Mouse (Mus musculus) CH12.LX (cell line): ENCODE results near the gene Tigar. TPM values are rescaled to one million over a fixed set of nuclear protein-coding genes. Genes with fewer than 3 reads are reported as not detected.

Experiments used
- DNase-seq: peaks from one replicate; pipeline ENCODE4 v3.0.0-alpha.2; 2013; ENCODE audit errors: extremely low read depth
- H3K27ac ChIP-seq: 2 replicates; pipeline ENCODE4 v1.5.1; 2012; ENCODE audit warnings: low read depth, mild to moderate bottlenecking, control low read depth, moderate library complexity; ENCODE audit not compliant: insufficient read depth
- H3K27me3 ChIP-seq: replicated peaks from 2 replicates; pipeline ENCODE3; 2012; ENCODE audit warnings: inconsistent platforms
- H3K36me3 ChIP-seq, 2 experiments: replicated peaks in 1 of 2; 2 replicates each; pipeline versions ENCODE3 to v1.6.1; 2012; ENCODE audit warnings: inconsistent platforms in 1 of 2, low read length in 1 of 2, mild to moderate bottlenecking in 1 of 2, mixed read lengths in 1 of 2, moderate library complexity in 1 of 2; ENCODE audit not compliant: control insufficient read depth in 1 of 2, insufficient read depth in 1 of 2
- H3K4me1 ChIP-seq, 2 experiments: 2 replicates each; pipeline ENCODE4 v1.6.1; 2012; ENCODE audit warnings: inconsistent platforms in 1 of 2, moderate library complexity in 1 of 2; ENCODE audit not compliant: insufficient read depth in 2 of 2, control insufficient read depth in 1 of 2
- H3K4me2 ChIP-seq: 2 replicates; pipeline ENCODE4 v1.6.1; 2012; ENCODE audit warnings: low read depth, mild to moderate bottlenecking, control low read depth; ENCODE audit not compliant: poor library complexity, insufficient read depth, severe bottlenecking
- H3K4me3 ChIP-seq, 3 experiments: fragments of 150-350 bp in 1 of 3; sonication (generic) in 1 of 3; replicated peaks in 1 of 3; 2 replicates each; pipeline versions ENCODE3 to v1.5.1; 2011 to 2012; ENCODE audit warnings: low read depth in 2 of 3, low read length in 2 of 3, mild to moderate bottlenecking in 2 of 3, moderate library complexity in 2 of 3, control low read depth in 1 of 3, improper control_type of control experiment in 1 of 3, inconsistent platforms in 1 of 3, mixed read lengths in 1 of 3; ENCODE audit not compliant: poor library complexity in 1 of 3
- H3K79me2 ChIP-seq: replicated peaks from 2 replicates; pipeline ENCODE4 v1.6.1; 2012; ENCODE audit warnings: mild to moderate bottlenecking, moderate library complexity; ENCODE audit not compliant: control insufficient read depth, poor library complexity, insufficient read depth, severe bottlenecking; ENCODE audit errors: extremely low read depth
- H3K9ac ChIP-seq: 2 replicates; pipeline ENCODE4 v1.6.1; 2012; ENCODE audit warnings: low read depth, mild to moderate bottlenecking, control low read depth, moderate library complexity; ENCODE audit not compliant: insufficient read depth
- H3K9me3 ChIP-seq: replicated peaks from 2 replicates; pipeline ENCODE3; 2012; ENCODE audit warnings: low read length, inconsistent platforms, mixed read lengths
- CTCF ChIP-seq, 2 experiments: IDR thresholded peaks in 1 of 2; conservative IDR thresholded peaks in 1 of 2; 2 replicates each; pipeline ENCODE4 v1.5.1; 2011 to 2012; ENCODE audit warnings: low read depth in 2 of 2, low read length in 2 of 2, improper control_type of control experiment in 1 of 2, inconsistent platforms in 1 of 2, mild to moderate bottlenecking in 1 of 2, moderate library complexity in 1 of 2
- E2F4 ChIP-seq: IDR thresholded peaks from 2 replicates; pipeline ENCODE4 v1.6.1; 2011; ENCODE audit warnings: low read depth, low read length, improper control_type of control experiment; ENCODE audit not compliant: insufficient replicate concordance
- ELF1 ChIP-seq: IDR thresholded peaks from 2 replicates; pipeline ENCODE4 v1.6.1; 2014; ENCODE audit warnings: low read depth, mild to moderate bottlenecking, inconsistent platforms, low read length, improper control_type of control experiment
- EP300 ChIP-seq: IDR thresholded peaks from 2 replicates; pipeline ENCODE4 v1.6.1; 2011; ENCODE audit warnings: low read length, improper control_type of control experiment
- IRF4 ChIP-seq: IDR thresholded peaks from 2 replicates; pipeline ENCODE4 v1.6.1; 2014; ENCODE audit warnings: low read depth, mild to moderate bottlenecking, inconsistent platforms, low read length, improper control_type of control experiment
- MAX ChIP-seq: IDR thresholded peaks from 2 replicates; pipeline ENCODE4 v1.6.1; 2011; ENCODE audit warnings: low read length, improper control_type of control experiment
- MAZ ChIP-seq: IDR thresholded peaks from 2 replicates; pipeline ENCODE4 v1.6.1; 2012; ENCODE audit warnings: low read depth, mild to moderate bottlenecking, inconsistent platforms, low read length, improper control_type of control experiment, moderate library complexity
- MEF2A ChIP-seq: IDR thresholded peaks from 2 replicates; pipeline ENCODE4 v1.6.1; 2014; ENCODE audit warnings: low read depth, mild to moderate bottlenecking, inconsistent platforms, low read length, improper control_type of control experiment, borderline replicate concordance
- NELFE ChIP-seq: IDR thresholded peaks from 2 replicates; pipeline ENCODE4 v1.6.1; 2011; ENCODE audit warnings: low read depth, low read length, improper control_type of control experiment
- POLR2A ChIP-seq: IDR thresholded peaks from 2 replicates; pipeline ENCODE4 v1.6.1; 2011; ENCODE audit warnings: low read depth, mild to moderate bottlenecking, improper control_type of control experiment, low read length
- POLR2AphosphoS2 ChIP-seq: IDR thresholded peaks from 2 replicates; pipeline ENCODE4 v1.6.1; 2011; ENCODE audit warnings: low read depth, low read length, improper control_type of control experiment
- RAD21 ChIP-seq: IDR thresholded peaks from 2 replicates; pipeline ENCODE4 v1.6.1; 2011; ENCODE audit warnings: low read depth, mild to moderate bottlenecking, low read length, improper control_type of control experiment, moderate library complexity
- SMC3 ChIP-seq: IDR thresholded peaks from 2 replicates; pipeline ENCODE4 v1.6.1; 2011; ENCODE audit warnings: low read depth, low read length, improper control_type of control experiment
- TBP ChIP-seq: conservative IDR thresholded peaks from 2 replicates; pipeline ENCODE4 v1.6.1; 2011; ENCODE audit warnings: low read depth, low read length, improper control_type of control experiment
- ZC3H11A ChIP-seq: IDR thresholded peaks from 2 replicates; pipeline ENCODE4 v1.6.1; 2012; ENCODE audit warnings: low read depth, mild to moderate bottlenecking, inconsistent platforms, low read length, improper control_type of control experiment
- dilution Hi-C: fragments of 300-500 bp; cut with MboI; formaldehyde crosslinking; loops from 2 replicates; pipeline ENCODE4 v1.14.3; 2020; ENCODE audit warnings: low sequenced_read_pairs; ENCODE audit not compliant: extremely low pct_unique_long_range_greater_than_20kb, extremely low pct_ligation_motif_present
- in situ Hi-C: fragments of 300-500 bp; cut with MboI; formaldehyde crosslinking; loops from 3 replicates; pipeline ENCODE4 v1.14.3; 2019; ENCODE audit warnings: low sequenced_read_pairs, low pct_ligation_motif_present, low pct_unique_long_range_greater_than_20kb, mixed read lengths
- polyA plus RNA-seq: library from polyadenylated mRNA; unstranded; fragments of >175 nt; gene quantifications from 2 replicates; pipeline ENCODE4 v1.2.1, GENCODE M21; 2012; ENCODE audit warnings: low read depth; ENCODE audit not compliant: insufficient read length
- total RNA-seq, 2 experiments: library from RNA; depleted of rRNA; stranded (reverse); fragments of 300-350 nt in 1 of 2; fragments of >200 nt in 1 of 2; gene quantifications; 2 replicates each; pipeline ENCODE4 v1.2.3; 2012 to 2014

Gene Tigar
- total and polyA plus RNA-seq, 3 experiments = 8.9 to 20.8 (median 11.5) TPM

- peak; percentile 24; the same call in 1 of the 2 replicates for TF ChIP-seq POLR2A
- no peak for TF ChIP-seq ELF1
- Histone ChIP-seq H3K79me2 (peaks cover 6% of the 10 kb centered on the region; the same call in 1 of the 2 replicates), H3K27me3 (no peaks in the 10 kb centered on the region), H3K4me3 (no peak overlapping the region), H3K4me1 (peaks cover 16 to 61% of the 10 kb centered on the region in 2 experiments), H3K9ac (no peak overlapping the region), H3K4me2 (no peak overlapping the region), H3K27ac (peak overlapping the region; percentile 47), H3K9me3 (no peaks in the 10 kb centered on the region), H3K36me3 (peaks cover 84 to 96% of the 10 kb centered on the region in 2 experiments)
- DNase-seq = no peak
- in situ Hi-C loops = loop anchor here (10.0 kb wide), 1 partner anchor 312 kb away; no protein-coding TSS in a partner anchor
- dilution Hi-C loops = no loop called here
Measured at GRCm38 (mm10) chr6:127143124-127143520, 33.8 kb upstream of the Tigar start.

- peak overlapping the region; percentile 32; the same call in 1 of the 2 replicates for H3K4me2 ChIP-seq
- no peaks in the 10 kb centered on the region for H3K27me3 ChIP-seq
- peak; percentile 77 for DNase-seq
- peaks cover 16 to 55% of the 10 kb centered on the region in 2 experiments for H3K4me1 ChIP-seq
- no peaks in the 10 kb centered on the region for H3K9me3 ChIP-seq
- in situ Hi-C loops (loop anchor here (10.0 kb wide), 1 partner anchor 312 kb away; no protein-coding TSS in a partner anchor), dilution Hi-C loops (no loop called here)
- peaks cover 6% of the 10 kb centered on the region; the same call in 1 of the 2 replicates for H3K79me2 ChIP-seq
- no peak overlapping the region for H3K4me3 ChIP-seq
- peaks cover 88 to 96% of the 10 kb centered on the region in 2 experiments for H3K36me3 ChIP-seq
- no peak overlapping the region; the same call in 1 of the 2 replicates for H3K9ac ChIP-seq
- peak overlapping the region; percentile 47 for H3K27ac ChIP-seq
- TF ChIP-seq MAZ (peak; percentile 93), ZC3H11A (no peak), NELFE (peak; percentile 33; the same call in 1 of the 2 replicates), ELF1 (no peak), TBP (no peak), IRF4 (0 out of 2 replicates have a peak, but pooled peaks have one; percentile 8), SMC3 (peak; percentile 74), POLR2AphosphoS2 (no peak), POLR2A (peak; percentile 26; the same call in 1 of the 2 replicates), MAX (no peak), E2F4 (no peak), RAD21 (peak; percentile 51), CTCF (conservative IDR thresholded peaks at IDR 0.05 in 1 of 2, IDR thresholded peaks at IDR 0.05 in 1 of 2; ENCODE audit: low read depth in 2 of 2, low read length in 2 of 2) (peak; percentile 77 to 79), EP300 (no peak), MEF2A (no peak)
- TF ChIP-seq, all 38 proteins: peak for 7
Measured at GRCm38 (mm10) chr6:127142154-127143123, 33.1 kb upstream of the Tigar start.
